Mouse (Mus musculus) Muller cell, postnatal 12 days (primary cell): ENCODE results near the gene Ppp6r2.

Experiments used
- DNase-seq: peaks from one replicate; pipeline ENCODE4 v3.0.0-alpha.2; 2015; ENCODE audit errors: inconsistent ontology term

The Ppp6r2 gene

GRCm38 (mm10) chr15:89249063-89249462, 37.7 kb downstream of the Ppp6r2 start:
- DNase-seq: no peak

GRCm38 (mm10) chr15:89255330-89255729, 44.0 kb downstream of the Ppp6r2 start:
- DNase-seq: no peak

- no peak for DNase-seq
These were observed 47.6 kb downstream of the Ppp6r2 start for GRCm38 (mm10) chr15:89258997-89259396.

- no peak for DNase-seq
These were observed 53.1 kb downstream of the Ppp6r2 start for GRCm38 (mm10) chr15:89264485-89264884.

GRCm38 (mm10) chr15:89275497-89275896, 64.1 kb downstream of the Ppp6r2 start:
- DNase-seq: no peak

GRCm38 (mm10) chr15:89277366-89277765, 66.0 kb downstream of the Ppp6r2 start:
- DNase-seq: no peak

DNA sequence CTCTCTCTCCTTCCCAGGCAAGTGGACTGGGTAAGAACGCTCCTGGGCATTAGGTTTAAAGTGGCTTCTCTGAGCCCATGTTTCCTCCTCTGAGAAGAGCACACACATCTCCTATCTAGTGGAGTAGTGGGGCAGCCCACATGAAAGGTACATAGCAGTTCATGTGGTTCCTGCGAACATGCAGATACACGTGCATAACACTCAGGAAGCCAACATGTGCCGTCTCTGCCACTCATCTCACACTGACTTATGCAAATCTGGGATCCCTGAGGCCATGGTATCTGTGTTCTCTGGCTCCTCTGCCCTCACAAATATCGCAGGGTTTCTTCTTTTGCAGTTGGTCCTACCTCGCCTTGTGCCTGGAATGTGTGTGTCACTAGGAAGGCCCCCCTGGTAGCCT, 71.2 kb downstream of the Ppp6r2 start:
- DNase-seq: no peak

DNA sequence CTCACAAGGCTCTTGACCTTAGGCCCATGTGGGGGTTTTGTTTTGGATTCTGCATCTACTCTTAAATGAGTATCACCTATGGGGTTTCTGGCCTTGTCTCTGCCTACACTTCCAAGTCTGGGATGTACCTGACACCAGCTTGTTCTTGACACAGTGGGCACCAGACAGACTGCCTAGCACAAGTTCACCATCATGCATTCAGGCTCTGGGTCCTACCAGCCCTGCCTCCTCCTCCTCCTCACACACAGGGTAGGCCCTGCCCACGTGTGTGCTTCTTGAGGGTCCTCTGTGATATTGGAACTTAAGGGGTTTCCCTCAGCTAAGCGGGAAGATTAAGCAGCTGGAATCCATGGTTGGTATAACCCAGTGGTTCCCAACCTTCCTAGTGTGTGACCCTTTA, 72.7 kb downstream of the Ppp6r2 start:
- no peak for DNase-seq

GRCm38 (mm10) chr15:89285004-89285403, 73.7 kb downstream of the Ppp6r2 start:
- no peak for DNase-seq

DNA sequence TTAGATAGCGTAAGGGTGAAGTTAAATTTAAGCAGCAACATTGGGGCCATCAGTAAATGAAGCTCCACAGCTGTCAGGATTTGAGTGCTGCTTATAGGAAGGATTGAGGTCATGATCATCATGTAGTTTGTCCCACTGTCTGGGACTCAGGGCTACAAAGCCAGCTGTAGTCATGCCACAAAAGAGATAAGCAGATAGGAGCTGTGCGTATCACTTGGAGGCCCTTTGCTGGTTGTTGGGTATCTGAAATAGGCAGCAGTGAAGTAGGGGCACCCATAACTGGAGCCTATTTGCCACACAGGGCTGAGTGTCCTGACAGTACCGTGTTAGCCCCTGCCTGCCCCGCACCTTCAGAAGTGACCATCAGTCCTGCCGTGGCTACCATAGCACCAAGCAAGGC, 74.1 kb downstream of the Ppp6r2 start:
- DNase-seq: no peak

DNA sequence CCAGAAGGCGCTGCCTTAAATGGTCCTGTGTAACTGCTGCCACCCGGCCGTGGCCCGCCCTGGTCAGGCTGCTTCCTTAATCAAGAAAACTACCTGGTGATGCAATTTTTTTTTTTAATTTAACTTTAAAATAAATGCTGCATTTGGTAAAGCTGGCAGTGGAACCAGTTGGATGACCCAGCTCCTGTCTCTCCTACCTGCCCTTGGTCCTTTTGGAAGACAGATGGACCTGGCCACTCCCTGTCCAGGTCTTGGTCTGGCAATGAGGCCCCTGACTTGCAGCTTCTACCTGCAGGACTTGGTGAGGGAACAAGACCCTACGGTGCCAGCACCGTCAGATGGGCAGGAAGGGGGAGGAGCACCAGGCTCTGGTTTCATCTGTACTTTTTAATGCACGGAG, 74.8 kb downstream of the Ppp6r2 start:
- DNase-seq: no peak

- DNase-seq: no peak
These were observed 75.2 kb downstream of the Ppp6r2 start for GRCm38 (mm10) chr15:89286582-89286981.

DNA sequence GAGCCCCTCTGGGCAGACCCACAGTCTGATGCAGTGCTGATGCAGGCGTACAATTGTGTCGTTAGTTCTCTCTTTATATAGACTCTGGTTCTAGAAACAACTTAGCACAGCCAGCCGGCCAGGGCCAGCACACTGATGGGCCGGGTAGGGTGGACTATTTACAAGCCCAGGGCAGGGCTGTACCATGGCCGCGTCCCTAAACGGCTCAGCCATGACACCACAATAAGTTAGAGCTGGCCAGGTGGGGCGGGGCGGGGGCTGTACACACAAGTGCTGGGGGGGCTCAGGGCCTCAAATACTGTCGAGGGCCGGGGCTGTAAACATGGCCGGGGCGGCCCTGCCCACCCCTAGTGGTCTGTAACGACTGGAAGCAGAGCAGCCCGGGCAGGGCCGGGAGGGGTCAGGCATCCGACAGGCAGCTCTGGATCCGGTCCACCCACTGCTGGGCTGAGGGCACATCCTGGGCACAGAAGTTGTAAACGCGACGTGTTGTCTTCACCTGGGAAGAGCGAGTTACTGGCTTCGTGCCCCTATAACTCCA, 76.9 kb downstream of the Ppp6r2 start:
- DNase-seq: no peak

GRCm38 (mm10) chr15:89289455-89289854, 78.1 kb downstream of the Ppp6r2 start:
- DNase-seq: no peak

DNA sequence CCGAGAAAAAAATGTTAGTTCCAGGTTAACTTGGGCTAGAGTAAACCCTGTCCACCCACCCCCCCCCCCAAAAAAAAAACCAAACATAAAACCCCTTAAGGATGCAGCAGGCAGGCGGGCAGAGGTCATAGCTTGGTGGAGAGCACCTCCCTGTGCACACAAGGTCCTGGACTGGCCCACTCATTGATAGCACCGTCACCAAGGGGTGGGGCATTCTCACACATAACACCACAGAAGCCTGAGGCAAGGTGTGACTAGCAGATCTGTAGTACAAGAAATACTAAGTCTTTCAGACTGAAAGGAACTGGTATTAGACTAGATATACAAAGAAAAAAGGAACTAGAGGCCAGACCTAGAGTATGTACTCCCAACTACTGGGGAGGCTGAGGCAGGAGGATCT, 80.2 kb downstream of the Ppp6r2 start:
- no peak for DNase-seq

GRCm38 (mm10) chr15:89292795-89293194, 81.4 kb downstream of the Ppp6r2 start:
- no peak for DNase-seq

DNA sequence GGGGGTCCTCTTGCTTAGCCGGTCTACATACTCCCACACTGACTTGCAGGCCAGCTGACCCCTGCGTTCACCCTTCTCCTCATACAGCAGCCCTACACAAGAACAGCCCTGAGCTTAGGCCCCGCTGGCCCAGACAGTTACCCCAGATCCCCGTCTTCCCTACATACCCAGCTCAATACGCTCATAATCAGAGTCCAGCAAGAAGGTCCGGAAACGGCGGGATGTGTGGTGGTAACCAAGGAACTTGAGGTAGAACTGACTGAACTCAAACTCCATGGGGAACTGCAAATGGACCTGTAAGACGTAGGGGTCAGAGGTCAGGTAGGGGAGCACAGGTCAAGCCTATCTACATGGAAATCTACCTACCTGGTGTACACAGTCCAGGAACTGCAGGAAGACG, 82.4 kb downstream of the Ppp6r2 start:
- DNase-seq: no peak

DNA sequence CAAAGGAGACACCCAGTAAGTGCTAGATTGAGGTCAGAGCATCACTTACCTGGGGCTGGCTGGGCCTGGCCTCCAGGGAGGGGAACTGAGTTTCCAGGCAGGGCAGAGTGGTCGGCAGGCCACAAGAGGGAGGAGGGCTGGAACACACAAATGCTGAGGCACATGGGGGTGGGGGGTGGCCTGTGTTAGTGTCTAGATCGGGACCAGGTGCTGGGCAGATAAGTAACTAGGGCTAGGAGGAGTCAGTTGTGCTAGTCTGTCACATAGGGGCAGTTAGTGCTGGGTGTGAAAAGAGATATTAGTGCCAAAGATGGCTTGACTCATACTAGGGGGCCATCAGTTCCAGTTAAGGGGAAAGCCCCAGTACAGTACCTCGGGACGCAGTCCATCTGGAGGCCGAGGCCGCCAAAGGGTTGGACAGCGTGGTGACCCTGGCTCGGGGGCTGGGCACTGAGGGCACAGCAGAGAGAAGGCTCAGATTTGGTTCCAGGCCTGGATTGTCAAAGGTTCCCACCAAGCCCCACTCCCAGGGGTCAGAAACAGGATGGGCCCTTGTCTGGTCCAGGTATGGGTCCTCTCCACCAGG, 84.3 kb downstream of the Ppp6r2 start:
- no peak for DNase-seq

DNA sequence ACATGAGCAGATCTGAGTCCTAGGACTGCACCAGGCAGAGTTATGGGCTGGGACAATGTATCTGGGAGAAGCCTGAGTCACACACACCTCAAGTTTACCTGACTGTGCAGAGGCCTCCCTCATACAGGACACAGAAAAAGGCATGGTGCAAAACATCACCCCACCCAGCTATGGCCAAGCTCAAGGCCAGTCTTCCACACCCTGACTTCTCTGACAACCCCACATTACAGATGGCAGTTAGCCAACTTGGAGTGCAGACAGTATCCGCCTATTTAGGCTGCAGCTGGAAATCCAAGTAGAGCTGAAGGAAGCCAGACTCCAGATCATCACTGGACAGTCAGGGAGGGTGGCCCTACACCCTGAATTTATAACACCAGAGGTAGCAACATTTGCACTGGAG, 85.1 kb downstream of the Ppp6r2 start:
- no peak for DNase-seq

- no peak for DNase-seq
These were observed 86.3 kb downstream of the Ppp6r2 start for GRCm38 (mm10) chr15:89297695-89298094.

DNA sequence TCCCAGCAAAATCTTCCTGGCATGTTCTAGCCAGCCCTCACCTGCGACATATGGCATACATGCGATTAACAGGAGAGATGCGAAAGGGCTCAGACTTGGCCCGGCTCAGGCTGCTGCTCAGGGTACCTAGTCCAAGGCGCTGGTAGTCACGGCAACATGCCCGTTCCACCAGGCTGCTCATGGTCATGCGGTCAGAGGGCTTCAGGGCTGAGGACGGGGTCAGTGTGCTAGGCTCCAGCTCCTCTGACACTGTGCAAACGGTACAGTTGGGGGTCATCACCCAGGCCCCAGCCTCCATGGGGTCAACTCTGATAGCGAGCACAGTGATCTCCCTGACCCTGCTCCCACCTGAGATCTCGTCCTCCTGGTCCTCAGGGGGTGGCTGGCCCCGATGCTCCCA, 88.8 kb downstream of the Ppp6r2 start:
- DNase-seq: no peak

GRCm38 (mm10) chr15:89300600-89300999, 89.2 kb downstream of the Ppp6r2 start:
- DNase-seq: no peak

DNA sequence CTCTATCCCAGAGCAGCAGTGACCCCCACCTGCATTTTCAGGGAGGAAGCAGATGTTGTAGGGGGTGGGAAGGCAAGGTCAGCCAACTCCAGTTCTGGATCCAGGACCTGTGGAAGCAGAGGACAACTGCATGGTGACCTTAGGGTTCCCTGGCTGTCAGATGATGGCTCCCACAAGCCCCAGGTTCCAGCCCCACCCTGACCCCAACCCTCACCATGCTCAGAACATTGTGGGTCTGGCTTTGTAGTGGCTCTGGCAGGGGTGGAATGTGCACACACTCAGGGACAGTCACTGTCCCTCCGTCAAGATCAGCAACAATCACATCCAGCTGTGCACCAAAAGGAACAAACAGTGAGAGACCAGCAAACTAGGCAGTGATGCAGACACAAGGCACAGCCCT, 94.6 kb downstream of the Ppp6r2 start:
- no peak for DNase-seq

- no peak for DNase-seq
These were observed 96.1 kb downstream of the Ppp6r2 start for GRCm38 (mm10) chr15:89307461-89307860.
